Mouse (Mus musculus) liver, postnatal 0 days (tissue): ENCODE measurements at regions not wholly inside any gene's neighbourhood (a gene's known extent, or its start where the extent isn't known, plus 50 kb on each side); places are given as distances from the start of the nearest gene placed in this dataset.

Source experiments
- CTCF ChIP-seq: sonication (generic); IDR thresholded peaks from 2 replicates; pipeline ENCODE4 v1.5.1; 2016; ENCODE audit warnings: antibody characterized with exemption, low read depth
- EP300 ChIP-seq: IDR thresholded peaks from 2 replicates; pipeline ENCODE4 v1.6.1; 2016; ENCODE audit warnings: antibody characterized with exemption, low read depth, mild to moderate bottlenecking

GRCm38 (mm10) chr12:77143958-77144357 lies 94.0 kb upstream of the Fut8 start:
- no peak for TF ChIP-seq CTCF
- no peak for TF ChIP-seq EP300
